In the genomic region with DNA sequence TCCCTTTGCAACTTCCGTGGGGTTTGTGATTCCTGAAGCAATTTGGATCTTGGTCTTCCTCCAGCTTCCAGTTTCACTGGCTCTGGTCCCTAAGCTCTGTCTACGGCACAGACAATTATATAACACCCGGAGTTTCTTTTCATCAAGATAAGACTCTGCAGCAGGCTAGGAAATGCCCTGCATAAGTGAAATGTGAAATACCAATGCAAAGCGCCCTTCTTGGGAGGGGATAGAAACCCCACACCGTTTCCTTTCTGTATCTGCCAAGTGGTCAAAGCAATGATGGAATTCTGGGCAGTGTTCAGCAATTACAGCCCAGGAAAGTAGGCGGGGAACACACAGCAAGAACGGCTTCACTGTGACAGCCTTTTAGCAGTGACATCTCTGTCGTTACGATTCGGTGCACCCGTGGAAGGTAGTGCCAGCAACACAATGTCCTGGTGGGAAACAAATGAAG, we compare ENCODE assay signal across 15 mouse cellular contexts.
DNase-seq lines count a peak whose midpoint lies in the region; ATAC-seq and TF ChIP-seq lines count a peak whose summit lies in the region.
"Had no signal": no experiment of that assay in that cellular context is flagged by ENCODE, and none has a peak within 500 bp of the region (broad histone marks: within the 10 kb centered on the region; RNA-seq: fewer than 3 reads in every experiment).

No protein-coding gene starts in this region.

- H3K9me3 ChIP-seq in hindbrain, embryonic 13.5 days: no peaks in the 10 kb centered on the region
- H3K9me3 ChIP-seq in hindbrain, embryonic 14.5 days (ENCODE audit: control insufficient read depth, low read length): no peaks in the 10 kb centered on the region
- H3K9me3 ChIP-seq in lung, embryonic 16.5 days (ENCODE audit: control insufficient read depth, low read length): no peaks in the 10 kb centered on the region
- H3K9me3 ChIP-seq: intestine, embryonic 15.5 days; limb, embryonic 13.5 days had no signal

- no peaks in the 10 kb centered on the region for H3K27me3 ChIP-seq in cerebellum, adult 2 months (ENCODE audit: control insufficient read depth, insufficient read depth, low read length)
- no peaks in the 10 kb centered on the region for H3K27me3 ChIP-seq in hindbrain, embryonic 13.5 days
- H3K27me3 ChIP-seq in hindbrain, embryonic 14.5 days (ENCODE audit: control insufficient read depth, insufficient read depth, low read length): no peaks in the 10 kb centered on the region
- no peaks in the 10 kb centered on the region for H3K27me3 ChIP-seq in lung, embryonic 16.5 days (ENCODE audit: control insufficient read depth, insufficient read depth, low read depth, low read length)
- H3K27me3 ChIP-seq: intestine, embryonic 15.5 days; limb, embryonic 13.5 days had no signal

- no peak for TF ChIP-seq POLR2A in cerebellum, adult 2 months (IDR thresholded peaks at IDR 0.05; ENCODE audit: borderline replicate concordance, insufficient read depth, low read length)

- H3K4me1 ChIP-seq in cerebellum, adult 2 months (ENCODE audit: control insufficient read depth, insufficient read depth, low read length): peaks cover 3% of the 10 kb centered on the region; the same call in 1 of the 2 replicates
- peaks cover 34% of the 10 kb centered on the region for H3K4me1 ChIP-seq in hindbrain, embryonic 13.5 days (replicated peaks)
- H3K4me1 ChIP-seq in hindbrain, embryonic 14.5 days (replicated peaks; ENCODE audit: control insufficient read depth, insufficient read depth, low read length): peaks cover 13% of the 10 kb centered on the region
- peaks cover 13% of the 10 kb centered on the region for H3K4me1 ChIP-seq in lung, embryonic 16.5 days (replicated peaks; ENCODE audit: control insufficient read depth, insufficient read depth, low read length)

- WGBS in cerebellum, adult 2 months: 10% methylated on average over 11 of the region's 11 CpGs
- 31% methylated on average over 11 of the region's 11 CpGs for WGBS in hindbrain, embryonic 13.5 days
- WGBS in hindbrain, embryonic 14.5 days: 21% methylated on average over 11 of the region's 11 CpGs
- WGBS in lung, embryonic 16.5 days: 32% methylated on average over 11 of the region's 11 CpGs

- no peak for ATAC-seq in hindbrain, embryonic 13.5 days (ENCODE audit: low FRiP score)
- no peak for ATAC-seq in hindbrain, embryonic 14.5 days (ENCODE audit: low FRiP score)
- ATAC-seq in lung, embryonic 16.5 days (ENCODE audit: low read depth): peak; percentile 37; the same call in 1 of the 2 replicates
- ATAC-seq: intestine, embryonic 15.5 days had no signal

- no peak overlapping the region for H3K4me3 ChIP-seq in cerebellum, adult 2 months (replicated peaks; ENCODE audit: insufficient read depth, low read depth, low read length)
- no peak overlapping the region for H3K4me3 ChIP-seq in hindbrain, embryonic 13.5 days
- H3K4me3 ChIP-seq in hindbrain, embryonic 14.5 days (replicated peaks; ENCODE audit: low read length): no peak overlapping the region
- no peak overlapping the region for H3K4me3 ChIP-seq in lung, embryonic 16.5 days (ENCODE audit: low read length)
- H3K4me3 ChIP-seq: intestine, embryonic 15.5 days; limb, embryonic 13.5 days; myocyte had no signal

- 0 out of 2 replicates have a peak overlapping the region, but pooled peaks have one; percentile 10 for H3K4me2 ChIP-seq in hindbrain, embryonic 13.5 days
- no peak overlapping the region for H3K4me2 ChIP-seq in hindbrain, embryonic 14.5 days (replicated peaks)
- peak overlapping the region; percentile 25; the same call in 1 of the 2 replicates for H3K4me2 ChIP-seq in lung, embryonic 16.5 days (ENCODE audit: low read depth, low read length)
- H3K4me2 ChIP-seq: intestine, embryonic 15.5 days; limb, embryonic 13.5 days had no signal

- peak; percentile 36 to 46 for DNase-seq in cerebellum, postnatal 14 days
- no peak for DNase-seq in cerebellum, adult 2 months
- DNase-seq in hindbrain, embryonic 14.5 days (ENCODE audit: low spot score): no peak
- no peak for DNase-seq in lung, adult 18-20 months
- DNase-seq in left cerebral cortex, postnatal 36 days (ENCODE audit: low spot score in 2 of 2): peak; percentile 28 to 35
- DNase-seq in c-Kit-positive CD71-positive TER-119-positive erythroid progenitor cells, embryonic 14.5 days (ENCODE audit: low spot score): no peak
- DNase-seq: cerebellum, adult 9-10 months; kidney, postnatal 14 days; thymus, adult 18-20 months had no signal

- H3K36me3 ChIP-seq in hindbrain, embryonic 13.5 days: no peaks in the 10 kb centered on the region
- no peaks in the 10 kb centered on the region for H3K36me3 ChIP-seq in hindbrain, embryonic 14.5 days (replicated peaks; ENCODE audit: control insufficient read depth, insufficient read depth)
- no peaks in the 10 kb centered on the region for H3K36me3 ChIP-seq in lung, embryonic 16.5 days (ENCODE audit: control insufficient read depth, insufficient read depth, low read length)
- H3K36me3 ChIP-seq: intestine, embryonic 15.5 days; limb, embryonic 13.5 days had no signal

- intact Hi-C loops in left cerebral cortex, postnatal 36 days (cut with DNase I): no loop called here

- no peak overlapping the region for H3K27ac ChIP-seq in cerebellum, adult 2 months (ENCODE audit: insufficient read depth, low read length)
- H3K27ac ChIP-seq in hindbrain, embryonic 13.5 days: 0 out of 2 replicates have a peak overlapping the region, but pooled peaks have one; percentile 0
- H3K27ac ChIP-seq in hindbrain, embryonic 14.5 days: no peak overlapping the region
- H3K27ac ChIP-seq in lung, embryonic 16.5 days (ENCODE audit: low read length): no peak overlapping the region
- H3K27ac ChIP-seq: intestine, embryonic 15.5 days; limb, embryonic 13.5 days; macrophage had no signal

- H3K9ac ChIP-seq in hindbrain, embryonic 13.5 days: peak overlapping the region; percentile 39; the same call in 1 of the 2 replicates
- H3K9ac ChIP-seq in hindbrain, embryonic 14.5 days: no peak overlapping the region
- no peak overlapping the region for H3K9ac ChIP-seq in lung, embryonic 16.5 days (ENCODE audit: low read length)
- H3K9ac ChIP-seq: intestine, embryonic 15.5 days; limb, embryonic 13.5 days had no signal

- no peak for TF ChIP-seq CTCF in cerebellum, adult 2 months (IDR thresholded peaks at IDR 0.05; ENCODE audit: borderline replicate concordance, insufficient read depth, low read depth, low read length)

Comparison
In these comparisons a context has a peak if more than half of its experiments do, and no peak if none do; other contexts are left out.
1. DNase-seq: peak in cerebellum, postnatal 14 days (2 of 2) and left cerebral cortex, postnatal 36 days (2 of 2); none in cerebellum, adult 2 months (0 of 2), hindbrain, embryonic 14.5 days (single experiment), lung, adult 18-20 months (0 of 2) and c-Kit-positive CD71-positive TER-119-positive erythroid progenitor cells, embryonic 14.5 days (single experiment).